Mouse (Mus musculus): ENCODE results near the gene Stard9.

GRCm38 (mm10) chr2:120670253-120670652 lies 41.3 kb downstream of the Stard9 start:
- no peak for TF ChIP-seq MAX (IDR thresholded peaks at IDR 0.05)
- no peak for TF ChIP-seq CTCF (IDR thresholded peaks at IDR 0.05; ENCODE audit: control insufficient read depth, insufficient read depth, insufficient read length)

Data from C2C12 (cell line).